Mouse (Mus musculus) liver, adult 2 months (tissue): ENCODE measurements around the gene Ugt1a10. TPM values are rescaled to one million over a fixed set of nuclear protein-coding genes. Genes with fewer than 3 reads are reported as not detected.
A peak's percentile ranks its signal among the peaks of the same experiment; 100 is the strongest.

Experiments
- DNase-seq: peaks from one replicate; pipeline ENCODE4 v3.0.0-alpha.2; 2011; ENCODE audit warnings: low read depth, low spot score; ENCODE audit errors: extremely low read depth
- H3K27ac ChIP-seq: fragments of 200-500 bp; replicated peaks from 2 replicates; pipeline ENCODE4 v1.5.1; 2012; ENCODE audit warnings: low read depth, mild to moderate bottlenecking, control low read depth, inconsistent platforms, low read length; ENCODE audit not compliant: insufficient read depth
- H3K27me3 ChIP-seq: fragments of 200-500 bp; 2 replicates; pipeline ENCODE4 v1.6.1; 2012; ENCODE audit warnings: mild to moderate bottlenecking, moderate library complexity, low read length, inconsistent platforms; ENCODE audit not compliant: control insufficient read depth, insufficient read depth
- H3K36me3 ChIP-seq: fragments of 200-500 bp; 2 replicates; pipeline ENCODE4 v1.6.1; 2012; ENCODE audit warnings: low read length, inconsistent platforms; ENCODE audit not compliant: control insufficient read depth, insufficient read depth
- H3K4me1 ChIP-seq: fragments of 200-500 bp; 2 replicates; pipeline ENCODE4 v1.6.1; 2011; ENCODE audit warnings: low read length; ENCODE audit not compliant: control insufficient read depth, insufficient read depth
- H3K4me3 ChIP-seq: fragments of 200-500 bp; 2 replicates; pipeline ENCODE4 v1.5.1; 2011; ENCODE audit warnings: low read depth, mild to moderate bottlenecking, control low read depth, low read length, moderate library complexity; ENCODE audit not compliant: insufficient read depth
- H3K79me2 ChIP-seq: fragments of 200-500 bp; 2 replicates; pipeline ENCODE4 v1.6.1; 2012; ENCODE audit warnings: inconsistent platforms, mild to moderate bottlenecking, low read length, moderate library complexity; ENCODE audit not compliant: control insufficient read depth, insufficient read depth
- H3K9ac ChIP-seq: fragments of 200-500 bp; 2 replicates; pipeline ENCODE4 v1.6.1; 2012; ENCODE audit warnings: low read depth, mild to moderate bottlenecking, control low read depth, inconsistent platforms, low read length
- CTCF ChIP-seq: fragments of 200-500 bp; IDR thresholded peaks from 2 replicates; pipeline ENCODE4 v1.5.1; 2011; ENCODE audit warnings: low read depth, low read length, control low read depth
- POLR2A ChIP-seq: fragments of 200-500 bp; IDR thresholded peaks from 2 replicates; pipeline ENCODE4 v1.6.1; 2011; ENCODE audit warnings: low read length, control low read depth; ENCODE audit not compliant: insufficient read depth; ENCODE audit errors: extremely low read depth
- WGBS: fragments of 180-500 bp; shearing (Covaris S2); methylation state at CpG from one replicate; pipeline ENCODE4 v1.1.7; 2018; 5-methylcytosine and 5-hydroxymethylcytosine counted together
- polyA plus RNA-seq: library from polyadenylated mRNA; depleted of rRNA; stranded (reverse); fragments of >200 nt; gene quantifications from 2 replicates; pipeline ENCODE4 v1.2.3, GENCODE M21; 2012
- total RNA-seq: library from RNA; depleted of rRNA; stranded (reverse); fragments of >200 nt; gene quantifications from 2 replicates; pipeline ENCODE4 v1.2.3, GENCODE M21; 2014

Gene Ugt1a10
- total and polyA plus RNA-seq, 2 experiments, result 1.2 to 6.4 TPM

DNA sequence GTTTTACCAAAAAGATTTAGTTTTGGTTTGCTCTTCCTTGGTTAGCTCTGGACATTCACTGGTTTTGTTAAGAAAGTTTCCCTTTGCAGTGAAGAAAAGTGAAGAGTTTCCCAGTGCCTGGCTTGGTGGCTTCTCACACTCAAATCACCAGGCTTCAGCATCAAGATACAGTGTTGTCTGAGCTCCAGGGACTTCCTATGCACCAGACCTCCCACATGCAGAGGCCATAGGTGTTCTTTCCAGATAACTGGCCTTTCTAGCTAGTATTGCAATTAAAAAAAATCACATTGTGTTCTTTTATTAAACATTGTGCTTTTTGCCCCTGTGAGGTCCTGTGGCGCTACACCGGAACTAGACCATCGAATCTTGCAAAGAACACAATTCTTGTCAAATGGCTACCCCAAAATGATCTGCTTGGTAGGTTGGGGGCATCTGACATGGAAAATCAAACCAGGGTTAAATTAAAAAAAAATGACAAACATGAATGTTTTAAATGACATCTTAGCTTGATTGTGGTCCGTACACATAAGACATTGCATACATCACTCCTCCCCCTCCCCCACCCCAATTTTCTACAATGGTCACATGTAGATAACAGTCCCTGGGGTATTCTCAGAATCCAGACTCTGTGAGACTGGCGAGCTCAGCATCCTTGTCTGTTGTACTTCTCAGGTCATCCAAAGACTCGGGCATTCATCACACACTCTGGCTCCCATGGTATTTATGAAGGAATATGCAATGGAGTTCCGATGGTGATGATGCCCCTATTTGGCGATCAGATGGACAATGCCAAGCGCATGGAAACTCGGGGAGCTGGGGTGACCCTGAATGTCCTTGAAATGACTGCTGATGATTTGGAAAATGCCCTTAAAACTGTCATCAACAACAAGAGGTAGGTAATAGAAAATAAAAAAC is 160.5 kb downstream of the Ugt1a10 start:
- no peak overlapping the region for H3K4me3 ChIP-seq
- 71% methylated on average over 10 of the region's 10 CpGs for WGBS
- peaks cover 27% of the 10 kb centered on the region for H3K36me3 ChIP-seq
- H3K79me2 ChIP-seq, result peaks cover 14% of the 10 kb centered on the region
- no peak for TF ChIP-seq POLR2A
- TF ChIP-seq CTCF, result no peak
- DNase-seq, result no peak
- no peak overlapping the region for H3K27ac ChIP-seq
- peaks cover 8% of the 10 kb centered on the region for H3K4me1 ChIP-seq
- H3K27me3 ChIP-seq, result no peaks in the 10 kb centered on the region
- H3K9ac ChIP-seq, result no peak overlapping the region

DNA sequence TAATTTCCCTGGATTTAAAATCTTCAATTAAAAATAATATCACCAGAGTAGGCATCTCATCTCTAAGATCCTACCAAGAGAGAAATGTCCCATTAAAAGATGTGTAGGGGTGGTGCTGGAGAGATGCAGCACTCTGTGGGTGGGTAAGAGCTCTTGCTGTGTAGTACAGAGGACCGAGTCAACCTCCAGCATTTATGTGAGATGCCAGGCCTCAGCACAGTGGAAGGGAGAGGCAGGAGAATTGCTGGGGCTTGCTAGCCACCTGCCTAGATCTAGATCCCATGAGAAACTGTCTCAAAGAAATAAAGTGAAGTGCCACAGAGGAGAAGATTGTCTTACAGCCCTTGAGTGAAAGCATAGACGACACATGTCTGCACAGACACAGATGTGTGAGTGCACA is 161.4 kb downstream of the Ugt1a10 start:
- Histone ChIP-seq H3K79me2 (peaks cover 14% of the 10 kb centered on the region), H3K4me3 (no peak overlapping the region), H3K4me1 (peaks cover 8% of the 10 kb centered on the region), H3K27ac (no peak overlapping the region), H3K27me3 (no peaks in the 10 kb centered on the region), H3K36me3 (peaks cover 27% of the 10 kb centered on the region), H3K9ac (no peak overlapping the region)
- TF ChIP-seq CTCF (no peak), POLR2A (no peak)
- DNase-seq, result peak; percentile 32
- 57% methylated on average over 2 of the region's 2 CpGs for WGBS

DNA sequence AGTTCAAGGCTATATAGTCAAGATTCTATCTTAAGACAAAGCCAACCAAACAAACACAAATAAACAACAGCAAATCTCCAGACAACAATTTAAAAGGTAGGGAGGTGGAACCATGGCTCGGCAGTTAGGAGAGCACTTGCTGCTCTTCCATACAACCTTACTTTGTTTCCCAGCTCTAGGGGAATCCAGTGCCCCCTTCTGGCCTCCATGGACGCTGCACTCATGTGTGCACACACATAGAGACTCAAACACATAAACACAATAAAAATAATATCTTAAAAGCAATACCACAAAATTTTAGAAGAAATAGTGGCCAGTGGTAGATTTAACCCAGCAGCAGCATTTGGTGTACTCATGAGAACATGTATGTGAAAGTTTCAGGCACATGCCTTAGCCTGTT is 162.0 kb downstream of the Ugt1a10 start:
- no peak overlapping the region for H3K9ac ChIP-seq
- peaks cover 14% of the 10 kb centered on the region for H3K79me2 ChIP-seq
- TF ChIP-seq POLR2A (no peak), CTCF (no peak)
- H3K27ac ChIP-seq, result no peak overlapping the region
- peaks cover 8% of the 10 kb centered on the region for H3K4me1 ChIP-seq
- DNase-seq, result no peak
- no peaks in the 10 kb centered on the region for H3K27me3 ChIP-seq
- 64% methylated on average over 2 of the region's 2 CpGs for WGBS
- H3K4me3 ChIP-seq, result no peak overlapping the region
- peaks cover 27% of the 10 kb centered on the region for H3K36me3 ChIP-seq

GRCm38 (mm10) chr1:88217576-88217975 is 162.4 kb downstream of the Ugt1a10 start:
- WGBS, result 38% methylated on average over 3 of the region's 3 CpGs
- Histone ChIP-seq H3K9ac (no peak overlapping the region), H3K27ac (no peak overlapping the region), H3K27me3 (no peaks in the 10 kb centered on the region), H3K4me3 (no peak overlapping the region), H3K36me3 (peaks cover 27% of the 10 kb centered on the region), H3K4me1 (peaks cover 8% of the 10 kb centered on the region), H3K79me2 (peaks cover 9% of the 10 kb centered on the region)
- peak; percentile 78 for DNase-seq
- no peak for TF ChIP-seq CTCF
- no peak for TF ChIP-seq POLR2A

DNA sequence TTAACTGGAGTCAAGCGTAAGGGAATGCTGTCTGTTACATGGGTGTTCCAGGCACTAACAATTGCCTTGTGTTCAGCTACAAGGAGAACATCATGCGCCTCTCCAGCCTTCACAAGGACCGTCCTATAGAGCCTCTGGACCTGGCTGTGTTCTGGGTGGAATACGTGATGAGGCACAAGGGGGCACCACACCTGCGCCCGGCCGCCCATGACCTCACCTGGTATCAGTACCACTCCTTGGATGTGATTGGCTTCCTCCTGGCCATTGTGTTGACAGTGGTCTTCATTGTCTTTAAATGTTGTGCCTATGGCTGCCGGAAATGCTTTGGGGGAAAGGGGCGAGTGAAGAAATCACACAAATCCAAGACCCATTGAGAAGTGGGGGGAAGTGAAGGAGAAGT is 162.9 kb downstream of the Ugt1a10 start:
- Histone ChIP-seq H3K27ac (no peak overlapping the region), H3K27me3 (no peaks in the 10 kb centered on the region), H3K4me3 (no peak overlapping the region), H3K4me1 (peaks cover 8% of the 10 kb centered on the region), H3K79me2 (peaks cover 9% of the 10 kb centered on the region), H3K36me3 (peaks cover 27% of the 10 kb centered on the region), H3K9ac (no peak overlapping the region)
- TF ChIP-seq POLR2A, result no peak
- TF ChIP-seq CTCF, result no peak
- 77% methylated on average over 9 of the region's 9 CpGs for WGBS
- DNase-seq, result no peak

GRCm38 (mm10) chr1:88218591-88218990 is 163.4 kb downstream of the Ugt1a10 start:
- no peak overlapping the region for H3K4me3 ChIP-seq
- no peaks in the 10 kb centered on the region for H3K27me3 ChIP-seq
- no peak for DNase-seq
- no peak overlapping the region for H3K9ac ChIP-seq
- TF ChIP-seq CTCF, result no peak
- no peak for TF ChIP-seq POLR2A
- H3K79me2 ChIP-seq, result peaks cover 9% of the 10 kb centered on the region
- peaks cover 8% of the 10 kb centered on the region for H3K4me1 ChIP-seq
- peaks cover 27% of the 10 kb centered on the region for H3K36me3 ChIP-seq
- 52% methylated on average over 4 of the region's 4 CpGs for WGBS
- H3K27ac ChIP-seq, result no peak overlapping the region
